Mouse (Mus musculus): ENCODE results near the gene Lrrc20.
A peak's percentile ranks its signal among the peaks of the same experiment; 100 is the strongest.

Gene Lrrc20

GRCm38 (mm10) chr10:61512215-61512889 is 36.8 kb downstream of the Lrrc20 start:
- DNase-seq (ENCODE audit: low read depth, low spot score) = no peak

DNA sequence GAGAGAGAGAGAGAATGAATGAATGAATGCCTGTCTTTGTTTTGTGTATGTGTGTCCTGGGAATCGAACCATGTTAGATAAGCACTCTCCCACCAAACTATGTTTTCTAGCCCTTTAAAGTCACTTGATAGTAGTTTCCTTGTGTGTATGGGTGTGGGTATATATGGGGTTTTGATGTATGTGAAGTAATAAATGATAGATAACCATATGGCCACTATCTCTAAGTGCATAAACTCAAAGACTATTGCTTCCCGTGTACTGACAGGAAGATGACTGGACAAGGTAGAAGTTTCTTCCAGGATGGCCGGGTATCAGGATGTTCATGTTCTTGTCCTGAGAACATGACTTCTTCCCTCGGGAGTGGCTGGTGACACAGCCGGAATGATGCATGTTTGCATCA is 41.3 kb downstream of the Lrrc20 start:
- no peak for DNase-seq (ENCODE audit: low read depth, low spot score)

- no peak for DNase-seq (ENCODE audit: low read depth, low spot score)
These were observed 41.9 kb downstream of the Lrrc20 start for GRCm38 (mm10) chr10:61517296-61518071.

DNA sequence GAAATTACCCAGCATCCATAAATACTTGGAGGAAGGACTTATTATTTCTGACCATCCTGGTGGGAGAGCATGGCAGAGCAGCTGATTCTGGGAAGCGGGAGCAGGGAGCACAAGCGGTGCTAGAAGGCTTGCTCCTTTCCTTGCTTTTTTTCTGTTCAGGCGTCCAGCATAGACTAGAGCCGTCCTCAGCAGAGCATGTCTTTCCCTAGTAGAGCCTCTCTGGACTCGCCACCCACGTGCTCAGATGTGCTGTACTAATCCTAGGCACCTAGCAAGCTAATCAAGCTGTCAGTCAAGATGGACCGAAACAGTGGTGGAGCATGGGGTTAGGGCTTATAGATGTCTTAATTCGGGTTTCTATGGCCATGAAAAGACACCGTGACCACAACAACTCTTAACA is 42.7 kb downstream of the Lrrc20 start:
- DNase-seq (ENCODE audit: low read depth, low spot score) = no peak

DNA sequence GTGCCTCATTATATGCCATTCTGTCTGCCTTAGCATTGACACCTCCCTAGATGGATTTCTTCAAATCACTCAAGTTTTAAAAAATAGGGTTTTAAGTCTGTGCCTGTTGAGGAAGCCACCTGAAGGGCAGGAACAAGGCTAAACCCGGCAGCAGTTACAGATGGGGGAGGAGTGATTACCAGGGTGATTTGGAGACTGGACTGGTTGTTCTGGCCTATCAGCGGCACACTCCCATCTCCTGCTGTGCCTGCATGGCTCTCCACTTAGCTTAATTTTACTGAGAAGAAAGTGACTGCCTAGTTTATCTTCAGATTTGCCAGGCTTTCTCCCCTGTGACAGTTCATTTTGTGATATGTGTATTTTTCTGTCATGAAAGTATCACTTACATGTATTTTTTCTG is 43.9 kb downstream of the Lrrc20 start:
- no peak for DNase-seq (ENCODE audit: low read depth, low spot score)

DNA sequence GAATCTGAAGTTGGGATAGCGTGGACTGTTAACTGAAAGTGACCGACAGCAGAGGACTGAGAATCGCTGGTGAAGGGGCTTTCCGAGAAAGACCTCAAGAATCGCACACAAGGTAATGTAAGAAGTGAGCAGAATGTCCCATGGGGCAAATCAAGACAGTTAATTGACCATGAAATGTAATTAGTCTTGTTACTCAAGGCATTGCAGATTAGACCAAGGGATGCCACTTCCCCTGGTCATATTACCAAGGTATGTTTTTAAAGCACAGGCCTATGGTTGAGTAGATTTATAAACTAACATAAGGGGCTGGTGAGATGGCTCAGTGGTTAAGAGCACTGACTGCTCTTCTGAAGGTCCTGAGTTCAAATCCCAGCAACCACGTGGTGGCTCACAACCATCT is 45.1 kb downstream of the Lrrc20 start:
- DNase-seq (ENCODE audit: low read depth, low spot score) = no peak

GRCm38 (mm10) chr10:61530936-61531335 is 55.3 kb downstream of the Lrrc20 start:
- DNase-seq (ENCODE audit: low read depth, low spot score) = no peak

GRCm38 (mm10) chr10:61533285-61533684 is 57.7 kb downstream of the Lrrc20 start:
- no peak for DNase-seq (ENCODE audit: low read depth, low spot score)

- peak; percentile 26 for DNase-seq (ENCODE audit: low read depth, low spot score)
These were observed 58.9 kb downstream of the Lrrc20 start for GRCm38 (mm10) chr10:61534371-61535101.

GRCm38 (mm10) chr10:61535441-61535840 is 59.8 kb downstream of the Lrrc20 start:
- no peak for DNase-seq (ENCODE audit: low read depth, low spot score)

GRCm38 (mm10) chr10:61536130-61537035 is 60.8 kb downstream of the Lrrc20 start:
- no peak for DNase-seq (ENCODE audit: low read depth, low spot score)

DNA sequence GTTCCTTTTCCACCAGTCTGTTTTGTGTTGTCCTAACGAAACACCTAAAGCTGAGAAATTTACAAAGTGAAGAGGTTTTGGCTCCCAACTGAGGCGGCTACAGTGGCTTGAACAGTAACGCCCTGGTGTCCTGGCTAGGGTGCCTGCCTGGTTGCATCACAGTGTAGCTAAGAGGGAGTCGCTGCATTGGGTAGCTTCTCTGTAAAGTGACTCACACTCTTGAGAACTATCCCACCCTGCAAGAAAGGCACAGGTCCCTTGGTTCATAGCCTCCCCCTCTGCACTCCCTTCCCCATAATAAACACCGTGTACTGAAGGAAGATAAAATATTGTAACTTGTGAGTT is 61.4 kb downstream of the Lrrc20 start:
- no peak for DNase-seq (ENCODE audit: low read depth, low spot score)

DNA sequence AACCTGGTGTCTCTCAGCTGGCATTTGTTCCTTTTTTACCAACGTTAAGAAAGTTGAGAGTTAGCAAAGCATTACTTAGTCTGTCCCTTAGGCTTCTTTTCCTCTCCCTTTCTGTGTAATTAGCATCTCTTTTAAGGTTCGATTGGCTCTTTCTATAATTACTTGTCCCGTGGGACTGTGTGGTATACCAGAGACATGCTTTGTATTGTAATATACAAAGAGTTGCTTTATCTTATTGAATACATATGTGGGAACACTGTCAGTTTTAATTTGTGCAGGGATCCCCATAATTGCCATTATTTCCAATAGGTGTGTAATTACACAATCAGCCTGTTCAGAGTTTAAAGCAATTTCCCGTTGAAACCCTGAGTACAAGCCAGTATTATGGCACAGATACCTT is 62.8 kb downstream of the Lrrc20 start:
- DNase-seq (ENCODE audit: low read depth, low spot score) = no peak

- no peak for DNase-seq (ENCODE audit: low read depth, low spot score)
These were observed 68.7 kb downstream of the Lrrc20 start for GRCm38 (mm10) chr10:61544127-61544862.

DNA sequence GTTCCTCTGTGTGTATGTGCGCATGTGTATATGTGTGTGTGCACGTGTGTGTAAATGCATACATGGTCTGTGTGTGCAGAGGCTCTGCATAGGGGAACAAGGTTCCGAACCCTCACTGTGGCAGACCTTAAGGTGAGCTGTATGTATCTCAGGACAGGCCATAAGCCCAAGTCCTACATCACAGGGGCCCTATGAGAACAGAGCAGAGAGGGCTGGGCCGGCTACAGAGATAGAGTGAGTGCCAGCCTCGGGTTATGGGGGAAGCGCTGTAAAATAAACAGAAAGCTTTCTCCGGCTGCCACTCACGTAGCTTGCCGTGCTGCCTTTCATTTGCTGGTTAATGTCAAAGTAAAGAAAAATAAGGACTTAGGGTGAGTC is 69.3 kb downstream of the Lrrc20 start:
- DNase-seq (ENCODE audit: low read depth, low spot score) = no peak

- DNase-seq (ENCODE audit: low read depth, low spot score) = no peak
These were observed 74.5 kb downstream of the Lrrc20 start for GRCm38 (mm10) chr10:61550106-61550505.

- no peak for DNase-seq (ENCODE audit: low read depth, low spot score)
These were observed 79.6 kb downstream of the Lrrc20 start for GRCm38 (mm10) chr10:61555155-61555554.

GRCm38 (mm10) chr10:61558631-61559030 is 83.0 kb downstream of the Lrrc20 start:
- DNase-seq (ENCODE audit: low read depth, low spot score) = no peak

DNA sequence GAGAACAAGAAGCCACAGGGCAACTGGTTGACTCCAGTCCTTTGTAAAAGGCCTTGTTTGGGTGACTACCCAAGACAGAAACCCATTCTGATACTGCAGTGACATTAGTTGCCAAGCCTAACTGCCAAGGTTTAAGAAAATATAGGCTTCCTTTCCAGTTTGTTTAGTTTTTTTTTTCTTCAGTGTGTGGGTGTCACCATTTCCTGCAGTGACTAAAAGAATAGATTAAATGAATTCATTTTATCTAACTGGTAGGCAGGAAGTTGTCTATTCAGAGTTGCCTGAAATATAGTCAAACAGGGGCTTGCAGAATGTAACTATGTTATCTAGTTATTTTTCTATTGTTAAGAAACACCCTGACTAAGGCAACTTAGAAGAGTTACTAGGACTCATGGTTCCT is 83.9 kb downstream of the Lrrc20 start:
- DNase-seq (ENCODE audit: low read depth, low spot score) = no peak

- no peak for DNase-seq (ENCODE audit: low read depth, low spot score)
These were observed 87.9 kb downstream of the Lrrc20 start for GRCm38 (mm10) chr10:61563550-61563949.

GRCm38 (mm10) chr10:61564408-61564807 is 88.8 kb downstream of the Lrrc20 start:
- DNase-seq (ENCODE audit: low read depth, low spot score) = no peak

Data from forelimb bud, embryonic 11.5 days (tissue).